Mouse (Mus musculus): ENCODE measurements around the gene Mttp. TPM values are rescaled to one million over a fixed set of nuclear protein-coding genes. Genes with fewer than 3 reads are reported as not detected.

Gene Mttp
- total and polyA plus RNA-seq, 2 experiments from 2014 or later = 5.0 to 7.5 TPM

- no peak for TF ChIP-seq CTCF (IDR thresholded peaks at IDR 0.05; ENCODE audit: low read depth)
- Histone ChIP-seq H3K4me3 (ENCODE audit: low read depth, low read length) (no peak overlapping the region), H3K27me3 (ENCODE audit: insufficient read depth, low read length) (no peaks in the 10 kb centered on the region), H3K9me3 (ENCODE audit: low read length) (no peaks in the 10 kb centered on the region), H3K27ac (ENCODE audit: low read depth, low read length) (no peak overlapping the region), H3K4me1 (ENCODE audit: insufficient read depth) (no peaks in the 10 kb centered on the region), H3K9ac (no peak overlapping the region), H3K36me3 (ENCODE audit: insufficient read depth) (no peaks in the 10 kb centered on the region), H3K4me2 (ENCODE audit: low read depth) (no peak overlapping the region)
- no peak for DNase-seq
- ATAC-seq = no peak
- WGBS = 77% methylated on average over 2 of the region's 2 CpGs
These were observed 103.8 kb downstream of the Mttp start for GRCm38 (mm10) chr3:138040938-138041337.

Other genes starting within 250 kb of the Mttp start
- gene Lamtor3, start 226.5 kb downstream of the Mttp start, total RNA-seq (2014; rRNA removed) = 105 and 116 TPM in 2 replicates
- gene Lamtor3, start 226.5 kb downstream of the Mttp start, polyA plus RNA-seq (2015; fragmentation: Nextera tagmentation; extraction: Ambion mirVana) = 112 and 123 TPM in 2 replicates
- gene Dapp1, start 163.4 kb downstream of the Mttp start, total RNA-seq (2014; rRNA removed) = 4.3 and 4.9 TPM in 2 replicates
- gene Dapp1, start 163.4 kb downstream of the Mttp start, polyA plus RNA-seq (2015; fragmentation: Nextera tagmentation; extraction: Ambion mirVana) = 2.8 and 3.3 TPM in 2 replicates
- gene 1110002E22Rik, start 79.9 kb downstream of the Mttp start, total RNA-seq (2014; rRNA removed) = 0.19 and 0.77 TPM in 2 replicates
- 0.05 and 0.07 TPM in 2 replicates for gene 1110002E22Rik, start 79.9 kb downstream of the Mttp start, polyA plus RNA-seq (2015; fragmentation: Nextera tagmentation; extraction: Ambion mirVana)
- gene Gm5105, start 77.6 kb downstream of the Mttp start, total RNA-seq (2014; rRNA removed) = 0.15 and 0.38 TPM in 2 replicates
- 0.15 TPM in 2 replicates for gene Gm5105, start 77.6 kb downstream of the Mttp start, polyA plus RNA-seq (2015; fragmentation: Nextera tagmentation; extraction: Ambion mirVana)
- gene Trmt10a, start 1.5 kb downstream of the Mttp start, total RNA-seq (2014; rRNA removed) = 2.5 and 7.2 TPM in 2 replicates
- 5.1 and 6.2 TPM in 2 replicates for gene Trmt10a, start 1.5 kb downstream of the Mttp start, polyA plus RNA-seq (2015; fragmentation: Nextera tagmentation; extraction: Ambion mirVana)
- gene 4930579F01Rik, start 48.9 kb upstream of the Mttp start, total RNA-seq (2014; rRNA removed) = not detected in 2 replicates
- 0.09 TPM in 1 of 2 replicates, not detected in the other for gene 4930579F01Rik, start 48.9 kb upstream of the Mttp start, polyA plus RNA-seq (2015; fragmentation: Nextera tagmentation; extraction: Ambion mirVana)
- 0.62 and 1.6 TPM in 2 replicates for gene Adh7, start 72.8 kb upstream of the Mttp start, total RNA-seq (2014; rRNA removed)
- 1.0 TPM in 2 replicates for gene Adh7, start 72.8 kb upstream of the Mttp start, polyA plus RNA-seq (2015; fragmentation: Nextera tagmentation; extraction: Ambion mirVana)
- 1.8 and 2.2 TPM in 2 replicates for gene Adh1, start 116.0 kb upstream of the Mttp start, total RNA-seq (2014; rRNA removed)
- gene Adh1, start 116.0 kb upstream of the Mttp start, polyA plus RNA-seq (2015; fragmentation: Nextera tagmentation; extraction: Ambion mirVana) = 3.0 and 3.8 TPM in 2 replicates
- not detected in 2 replicates for gene Adh6a, start 168.3 kb upstream of the Mttp start, total RNA-seq (2014; rRNA removed)
- gene Adh6a, start 168.3 kb upstream of the Mttp start, polyA plus RNA-seq (2015; fragmentation: Nextera tagmentation; extraction: Ambion mirVana) = not detected in 2 replicates
- gene Adh6b, start 196.8 kb upstream of the Mttp start, total RNA-seq (2014; rRNA removed) = 0.19 and 1.0 TPM in 2 replicates
- 0.14 TPM in 1 of 2 replicates, not detected in the other for gene Adh6b, start 196.8 kb upstream of the Mttp start, polyA plus RNA-seq (2015; fragmentation: Nextera tagmentation; extraction: Ambion mirVana)

Data from forebrain, postnatal 0 days (tissue).